Mouse (Mus musculus) kidney, postnatal 4 days (tissue): ENCODE measurements around the gene Stk32b.
A peak's percentile ranks its signal among the peaks of the same experiment; 100 is the strongest.

Source experiments
- DNase-seq, 2 experiments: peaks; one replicate each; pipeline ENCODE4 v3.0.0; 2021; ENCODE audit warnings: mixed read lengths in 2 of 2

Gene Stk32b

GRCm38 (mm10) chr5:37716505-37717372 lies at the start of gene Stk32b:
Gene Stk32b, minus strand, starts transcription at chr5:37717171.
- DNase-seq: peak; percentile 64 to 73

- peak in 1 of 2 experiments; percentile 8 for DNase-seq
Measured at GRCm38 (mm10) chr5:37765851-37766250, 48.9 kb upstream of the Stk32b start.

GRCm38 (mm10) chr5:37762046-37762445 lies 45.1 kb upstream of the Stk32b start:
- DNase-seq: no peak

- DNase-seq: peak in 1 of 2 experiments; percentile 4
Measured at GRCm38 (mm10) chr5:37753366-37753765, 36.4 kb upstream of the Stk32b start.

GRCm38 (mm10) chr5:37752027-37752967 lies 35.3 kb upstream of the Stk32b start:
- peak; percentile 75 to 77 for DNase-seq

- DNase-seq: no peak
Measured at GRCm38 (mm10) chr5:37743889-37744707, 27.1 kb upstream of the Stk32b start.

GRCm38 (mm10) chr5:37736213-37736612 lies 19.2 kb upstream of the Stk32b start:
- no peak for DNase-seq

- DNase-seq: no peak
Measured at GRCm38 (mm10) chr5:37735224-37735623, 18.3 kb upstream of the Stk32b start, which contains the start of gene Cytl1. Gene Cytl1, plus strand, starts transcription at chr5:37735519.

GRCm38 (mm10) chr5:37730781-37731180 lies 13.8 kb upstream of the Stk32b start:
- no peak for DNase-seq

- no peak for DNase-seq
Measured at GRCm38 (mm10) chr5:37725220-37725886, 8.4 kb upstream of the Stk32b start.

- DNase-seq: no peak
Measured at GRCm38 (mm10) chr5:37720670-37721069, 3.7 kb upstream of the Stk32b start.

GRCm38 (mm10) chr5:37717384-37717963 lies 503 bp upstream of the Stk32b start:
- DNase-seq: peak; percentile 73 to 80

- no peak for DNase-seq
Measured at GRCm38 (mm10) chr5:37709257-37709904, 7.6 kb downstream of the Stk32b start.

- peak; percentile 11 to 17 for DNase-seq
Measured at GRCm38 (mm10) chr5:37708124-37708523, 8.8 kb downstream of the Stk32b start.

GRCm38 (mm10) chr5:37704962-37705361 lies 12.0 kb downstream of the Stk32b start:
- DNase-seq: no peak

- DNase-seq: peak; percentile 7 to 10
Measured at GRCm38 (mm10) chr5:37699757-37700156, 17.2 kb downstream of the Stk32b start.

GRCm38 (mm10) chr5:37697286-37697685 lies 19.7 kb downstream of the Stk32b start:
- DNase-seq: no peak

- no peak for DNase-seq
Measured at GRCm38 (mm10) chr5:37695773-37696172, 21.2 kb downstream of the Stk32b start.

- no peak for DNase-seq
Measured at GRCm38 (mm10) chr5:37692759-37693158, 24.2 kb downstream of the Stk32b start.

- DNase-seq: no peak
Measured at GRCm38 (mm10) chr5:37670781-37671180, 46.2 kb downstream of the Stk32b start.

- no peak for DNase-seq
Measured at GRCm38 (mm10) chr5:37664962-37665361, 52.0 kb downstream of the Stk32b start.
